Mouse (Mus musculus) lung, postnatal 0 days (tissue): Measurements from ENCODE around the gene Rragd. TPM values are rescaled to one million over a fixed set of nuclear protein-coding genes. Genes with fewer than 3 reads are reported as not detected.

Experiments
- ATAC-seq: fragments of 200-750 bp; cut with Nextera tagmentation; 2 replicates; pipeline ENCODE4 v1.8.0; 2017; ENCODE audit warnings: moderate library complexity
- DNase-seq: peaks from one replicate; pipeline ENCODE4 v3.0.0-alpha.2; 2016; ENCODE audit warnings: low spot score
- H3K27ac ChIP-seq: fragments of 300-500 bp; sonication (generic); 2 replicates; pipeline ENCODE4 v1.5.1; 2014; ENCODE audit warnings: antibody characterized with exemption, mild to moderate bottlenecking, low read length, mixed read lengths
- H3K27me3 ChIP-seq: fragments of 300-500 bp; sonication (generic); replicated peaks from 2 replicates; pipeline ENCODE4 v1.6.1; 2014; ENCODE audit warnings: low read length, mixed read lengths; ENCODE audit not compliant: insufficient read depth
- H3K36me3 ChIP-seq: fragments of 300-500 bp; sonication (generic); 2 replicates; pipeline ENCODE4 v1.6.1; 2014; ENCODE audit warnings: low read length, mixed read lengths; ENCODE audit not compliant: insufficient read depth
- H3K4me1 ChIP-seq: fragments of 300-500 bp; sonication (generic); 2 replicates; pipeline ENCODE4 v1.6.1; 2014; ENCODE audit warnings: antibody characterized with exemption, low read depth, low read length, mixed read lengths; ENCODE audit not compliant: insufficient read depth
- H3K4me2 ChIP-seq: fragments of 300-500 bp; sonication (generic); replicated peaks from 2 replicates; pipeline ENCODE4 v1.6.1; 2014; ENCODE audit warnings: low read depth, mild to moderate bottlenecking, low read length, moderate library complexity, mixed read lengths
- H3K4me3 ChIP-seq: fragments of 300-500 bp; sonication (generic); 2 replicates; pipeline ENCODE4 v1.5.1; 2014; ENCODE audit warnings: low read depth, low read length
- H3K9ac ChIP-seq: fragments of 300-500 bp; sonication (generic); replicated peaks from 2 replicates; pipeline ENCODE4 v1.6.1; 2014; ENCODE audit warnings: low read depth, mild to moderate bottlenecking
- H3K9me3 ChIP-seq: fragments of 300-500 bp; sonication (generic); 2 replicates; pipeline ENCODE4 v1.6.1; 2016; ENCODE audit warnings: low read length, mixed read lengths
- CTCF ChIP-seq: IDR thresholded peaks from 2 replicates; pipeline ENCODE4 v1.5.1; 2016; ENCODE audit warnings: antibody characterized with exemption, mild to moderate bottlenecking
- EP300 ChIP-seq: IDR thresholded peaks from 2 replicates; pipeline ENCODE4 v1.6.1; 2016; ENCODE audit warnings: antibody characterized with exemption, mild to moderate bottlenecking, control low read depth
- WGBS: fragments of 180-500 bp; shearing (Covaris S2); extraction: QIAGEN DNeasy Blood & Tissue Kit; methylation state at CpG from one replicate; pipeline ENCODE4 v1.1.7; 2014; 5-methylcytosine and 5-hydroxymethylcytosine counted together
- polyA plus RNA-seq: library from polyadenylated mRNA; unstranded; fragments of >200 nt; fragmentation: Nextera tagmentation; extraction: Ambion mirVana; gene quantifications from 2 replicates; pipeline ENCODE4 v1.2.1, GENCODE M21; 2015

Gene Rragd
- 5.6 and 7.8 TPM in 2 replicates for polyA plus RNA-seq

- Histone ChIP-seq H3K9ac (peak within 1 kb of the TSS; percentile 32; the same call in 1 of the 2 replicates), H3K4me1 (0 out of 2 replicates have a peak, but pooled peaks cover 3% of the 10 kb centered on the region), H3K27ac (no peak within 1 kb of the TSS), H3K36me3 (no peaks in the 10 kb centered on the region), H3K27me3 (no peaks in the 10 kb centered on the region; the same call in 1 of the 2 replicates), H3K4me2 (peak within 1 kb of the TSS; percentile 100), H3K9me3 (no peaks in the 10 kb centered on the region), H3K4me3 (peak within 1 kb of the TSS; percentile 62)
- ATAC-seq (peak; percentile 75), DNase-seq (peak; percentile 57)
- TF ChIP-seq CTCF (no peak), EP300 (no peak)
- WGBS, result under 1% methylated on average over 14 of the region's 18 CpGs
Measured at GRCm38 (mm10) chr4:32982716-32983175, at the start of gene Rragd. Gene Rragd, plus strand, starts transcription at chr4:32983037.

- Histone ChIP-seq H3K36me3 (no peaks in the 10 kb centered on the region), H3K9ac (no peak overlapping the region), H3K4me1 (no peaks in the 10 kb centered on the region), H3K27ac (no peak overlapping the region), H3K27me3 (no peaks in the 10 kb centered on the region), H3K9me3 (no peaks in the 10 kb centered on the region), H3K4me2 (0 out of 2 replicates have a peak overlapping the region, but pooled peaks have one; percentile 14), H3K4me3 (no peak overlapping the region)
- TF ChIP-seq EP300 (no peak), CTCF (no peak)
- WGBS, result 14% methylated on average over 9 of the region's 9 CpGs
- ATAC-seq (peak; percentile 19; the same call in 1 of the 2 replicates), DNase-seq (peak; percentile 34)
Measured at GRCm38 (mm10) chr4:32936762-32937341, 46.0 kb upstream of the Rragd start.

- no peak overlapping the region for H3K27ac ChIP-seq
- TF ChIP-seq CTCF (no peak), EP300 (no peak)
- no peak overlapping the region for H3K4me2 ChIP-seq
- H3K36me3 ChIP-seq, result no peaks in the 10 kb centered on the region
- WGBS, result 48% methylated on average over 4 of the region's 4 CpGs
- DNase-seq, result no peak
- no peak overlapping the region for H3K9ac ChIP-seq
- no peaks in the 10 kb centered on the region for H3K27me3 ChIP-seq
- ATAC-seq, result no peak
- no peaks in the 10 kb centered on the region for H3K4me1 ChIP-seq
- no peak overlapping the region for H3K4me3 ChIP-seq
- H3K9me3 ChIP-seq, result no peaks in the 10 kb centered on the region
Measured at GRCm38 (mm10) chr4:32939521-32939920, 43.3 kb upstream of the Rragd start.

- 71% methylated on average over 5 of the region's 5 CpGs for WGBS
- TF ChIP-seq CTCF, result no peak
- no peak for TF ChIP-seq EP300
- ATAC-seq, result no peak
Measured at GRCm38 (mm10) chr4:32939964-32940363, 42.9 kb upstream of the Rragd start.

GRCm38 (mm10) chr4:32940984-32941383 lies 41.9 kb upstream of the Rragd start:
- WGBS, result 68% methylated on average over 4 of the region's 4 CpGs
- DNase-seq (no peak), ATAC-seq (no peak)
- Histone ChIP-seq H3K36me3 (no peaks in the 10 kb centered on the region), H3K4me3 (no peak overlapping the region), H3K4me2 (no peak overlapping the region), H3K27ac (no peak overlapping the region), H3K9ac (no peak overlapping the region), H3K27me3 (no peaks in the 10 kb centered on the region), H3K9me3 (no peaks in the 10 kb centered on the region), H3K4me1 (no peaks in the 10 kb centered on the region)
- no peak for TF ChIP-seq CTCF
- TF ChIP-seq EP300, result no peak

More at GRCm38 (mm10) chr4:32939964-32940363, 42.9 kb upstream of the Rragd start:
- no peak overlapping the region for H3K27ac ChIP-seq
- DNase-seq, result no peak
- H3K4me3 ChIP-seq, result no peak overlapping the region
- H3K9me3 ChIP-seq, result no peaks in the 10 kb centered on the region
- H3K4me2 ChIP-seq, result no peak overlapping the region
- no peaks in the 10 kb centered on the region for H3K27me3 ChIP-seq
- no peak overlapping the region for H3K9ac ChIP-seq
- no peaks in the 10 kb centered on the region for H3K36me3 ChIP-seq
- no peaks in the 10 kb centered on the region for H3K4me1 ChIP-seq

GRCm38 (mm10) chr4:32947631-32948030 lies 35.2 kb upstream of the Rragd start:
- TF ChIP-seq CTCF, result no peak
- no peak for TF ChIP-seq EP300
- ATAC-seq (no peak), DNase-seq (peak; percentile 5)
- Histone ChIP-seq H3K27ac (no peak overlapping the region), H3K36me3 (no peaks in the 10 kb centered on the region), H3K4me2 (no peak overlapping the region), H3K4me1 (peaks cover 6% of the 10 kb centered on the region; the same call in 1 of the 2 replicates), H3K9me3 (no peaks in the 10 kb centered on the region), H3K27me3 (peaks cover 9% of the 10 kb centered on the region; the same call in 1 of the 2 replicates), H3K9ac (no peak overlapping the region), H3K4me3 (no peak overlapping the region)
- 12% methylated on average over 4 of the region's 4 CpGs for WGBS
